Mouse (Mus musculus) urinary bladder, postnatal 14 days (tissue): ENCODE results near the gene Fbxl15.

Source experiments
- DNase-seq: peaks from one replicate; pipeline ENCODE4 v3.0.0; 2021; ENCODE audit warnings: low spot score

Fbxl15 gene

DNA sequence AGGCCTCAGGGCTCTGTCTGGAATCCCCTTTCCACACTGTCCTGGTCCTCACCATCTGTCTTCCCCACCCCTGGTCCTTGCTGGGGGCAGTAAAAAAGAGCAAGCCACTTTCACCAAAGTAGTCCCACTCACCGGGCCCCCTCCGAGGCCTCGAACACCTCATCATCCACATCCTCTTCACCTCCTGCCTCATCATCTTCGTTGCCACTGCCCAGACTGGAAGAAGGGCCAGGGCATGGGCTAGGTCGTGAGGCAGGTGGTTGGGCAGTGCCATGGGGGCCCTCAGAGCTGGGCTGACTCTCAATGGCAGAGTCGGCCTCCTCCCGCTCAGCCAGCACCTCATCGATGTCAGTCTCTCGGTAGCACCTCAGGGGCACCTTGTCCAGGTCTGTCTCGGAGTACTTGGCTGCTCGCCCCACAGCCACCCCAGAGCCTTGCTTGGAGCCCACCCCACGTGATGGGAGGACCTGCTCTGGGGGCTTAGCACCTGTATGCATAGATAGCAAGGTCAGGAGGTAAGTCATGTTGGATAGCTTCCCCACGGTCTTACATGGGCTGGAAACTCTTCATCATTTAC lies 4.9 kb upstream of the Fbxl15 start:
- no peak for DNase-seq

DNA sequence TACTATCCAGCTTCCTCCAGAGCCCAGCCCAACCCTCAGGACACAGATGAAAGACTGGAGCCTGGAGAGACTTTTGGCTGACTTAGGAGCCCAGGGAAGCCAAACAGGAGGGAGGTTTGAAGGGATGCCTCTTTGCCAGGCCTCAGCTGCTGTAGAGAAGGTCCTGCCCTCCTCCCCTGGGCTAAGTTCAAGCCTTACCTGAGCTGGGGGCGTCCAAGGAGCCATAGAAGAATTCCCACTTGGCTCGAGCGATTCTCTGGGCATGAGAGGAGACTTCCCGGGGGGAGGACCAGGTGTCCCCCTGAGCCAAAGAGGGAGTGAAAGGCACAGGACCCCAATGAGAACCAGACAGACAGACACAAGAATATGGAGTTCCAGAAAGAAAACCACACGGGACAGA lies 4.3 kb upstream of the Fbxl15 start:
- DNase-seq = no peak

DNA sequence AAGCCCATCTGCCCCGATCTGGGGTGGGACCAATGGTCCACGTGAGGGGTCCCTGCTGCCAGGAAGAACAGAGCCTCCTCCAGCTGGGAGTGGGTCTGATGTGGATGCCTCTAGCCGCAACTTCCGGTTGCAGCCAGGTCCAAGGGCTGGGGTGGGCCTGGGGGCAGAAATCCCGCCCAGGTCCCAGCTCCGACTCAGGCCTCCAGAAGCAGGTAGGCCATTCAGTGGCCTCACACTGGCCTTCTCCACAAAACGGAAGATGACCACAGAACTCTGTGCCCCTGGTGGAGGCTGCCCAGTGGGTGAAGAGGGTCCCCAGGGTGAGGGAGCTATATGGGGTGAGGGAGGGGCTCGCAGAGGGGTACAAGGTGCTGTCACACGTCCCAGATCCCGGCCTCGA lies 3.6 kb upstream of the Fbxl15 start:
- DNase-seq = no peak

- DNase-seq = no peak
Observed at GRCm38 (mm10) chr19:46324918-46325317, 3.1 kb upstream of the Fbxl15 start.

- DNase-seq = no peak
Observed at GRCm38 (mm10) chr19:46326019-46326755, 1.8 kb upstream of the Fbxl15 start.

DNA sequence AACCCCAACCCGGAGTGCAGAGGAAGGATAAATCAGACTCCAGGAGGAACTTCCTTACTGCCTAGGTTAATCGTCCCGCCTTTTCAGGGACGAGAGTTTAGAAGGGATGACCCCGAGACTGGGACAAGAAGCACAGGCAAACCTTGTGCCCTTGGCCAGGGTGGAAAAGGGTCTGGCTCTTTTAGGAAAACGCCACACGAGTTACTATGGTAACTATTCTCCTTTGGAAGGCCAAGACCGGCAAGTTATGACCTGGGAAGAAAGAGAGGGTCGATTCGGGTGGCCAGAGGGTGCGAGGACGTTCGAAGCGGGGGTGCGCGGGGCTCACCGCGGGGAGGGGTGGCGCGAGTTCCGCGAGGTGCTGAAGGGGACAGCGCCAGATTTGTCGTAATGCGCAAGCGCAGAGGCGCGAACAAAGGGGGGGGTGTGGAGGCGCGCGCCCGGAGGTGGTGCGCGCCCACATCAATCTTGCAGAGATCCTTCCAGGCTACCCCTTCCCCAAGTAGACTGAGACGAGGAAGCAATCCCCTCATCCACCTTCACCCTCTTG lies 1.2 kb upstream of the Fbxl15 start, which contains the start of gene Psd:
Gene Psd, minus strand, starts transcription at position 401 of the 550 bp plus-strand sequence.
- no peak for DNase-seq

DNA sequence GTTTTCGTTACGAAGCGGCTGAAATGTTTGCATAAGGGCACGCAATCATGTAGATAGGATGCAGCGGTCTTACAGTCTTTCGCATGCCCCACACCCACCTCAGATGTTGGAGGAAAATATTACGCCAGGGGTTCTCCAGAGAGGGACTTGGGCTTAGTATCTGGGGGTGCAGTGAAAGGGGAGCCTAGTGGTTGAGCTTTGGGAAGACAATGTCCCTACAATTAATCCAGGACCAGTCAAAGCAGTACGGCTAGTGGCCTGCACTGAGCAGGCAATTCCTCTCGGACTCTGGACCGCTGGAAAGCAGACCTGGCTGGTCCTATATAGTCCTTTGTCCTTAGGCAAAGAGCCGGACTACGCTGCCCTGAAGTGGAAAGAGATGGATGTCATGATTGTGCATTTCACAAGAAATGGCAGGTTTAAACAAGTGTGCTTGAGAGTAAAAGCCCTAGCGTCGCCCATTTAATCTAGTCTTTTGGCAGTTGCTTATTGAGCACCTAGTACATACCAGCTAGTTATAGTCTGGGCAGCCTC lies 386 bp upstream of the Fbxl15 start:
- no peak for DNase-seq

- no peak for DNase-seq
Observed at GRCm38 (mm10) chr19:46329031-46329641, 1.2 kb downstream of the Fbxl15 start.

DNA sequence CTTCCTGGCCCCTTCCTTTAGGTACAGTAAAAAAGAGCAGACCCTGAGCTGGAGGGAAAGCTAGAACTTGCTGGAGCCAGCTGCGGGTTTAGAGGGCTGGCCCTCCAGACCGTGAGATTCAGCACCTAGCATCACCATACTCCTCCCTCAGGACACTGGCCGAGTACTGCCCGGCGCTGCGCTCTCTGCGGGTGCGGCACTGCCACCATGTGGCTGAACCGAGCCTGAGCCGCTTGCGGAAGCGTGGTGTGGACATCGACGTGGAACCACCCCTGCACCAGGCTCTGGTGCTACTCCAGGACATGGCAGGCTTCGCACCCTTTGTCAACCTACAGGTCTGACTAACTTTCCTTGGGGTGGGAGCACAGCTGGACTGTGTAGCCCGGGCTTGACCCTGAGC lies 2.0 kb downstream of the Fbxl15 start:
- DNase-seq = peak; percentile 89

- DNase-seq = no peak
Observed at GRCm38 (mm10) chr19:46330696-46331095, 2.7 kb downstream of the Fbxl15 start.

DNA sequence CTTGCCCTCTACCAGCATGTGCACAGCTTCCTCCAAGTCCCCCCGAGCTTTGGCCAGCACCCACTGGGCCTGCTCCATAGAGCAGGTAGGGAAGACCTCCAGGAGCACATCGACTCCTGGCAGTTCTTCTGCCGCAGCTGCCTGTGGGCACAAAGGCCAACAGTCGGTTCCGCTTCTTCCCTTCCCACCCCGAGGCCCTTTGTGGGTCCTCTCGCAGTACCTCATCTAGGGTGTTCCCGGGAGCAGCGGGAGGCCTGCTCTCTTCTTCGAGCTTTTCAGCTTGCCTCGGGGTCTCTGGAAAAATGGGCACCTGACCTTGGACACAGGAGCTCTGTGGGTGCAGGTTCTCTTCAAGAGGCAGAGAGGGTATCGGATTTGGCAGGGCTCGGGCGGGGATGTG lies 3.3 kb downstream of the Fbxl15 start:
- DNase-seq = no peak

DNA sequence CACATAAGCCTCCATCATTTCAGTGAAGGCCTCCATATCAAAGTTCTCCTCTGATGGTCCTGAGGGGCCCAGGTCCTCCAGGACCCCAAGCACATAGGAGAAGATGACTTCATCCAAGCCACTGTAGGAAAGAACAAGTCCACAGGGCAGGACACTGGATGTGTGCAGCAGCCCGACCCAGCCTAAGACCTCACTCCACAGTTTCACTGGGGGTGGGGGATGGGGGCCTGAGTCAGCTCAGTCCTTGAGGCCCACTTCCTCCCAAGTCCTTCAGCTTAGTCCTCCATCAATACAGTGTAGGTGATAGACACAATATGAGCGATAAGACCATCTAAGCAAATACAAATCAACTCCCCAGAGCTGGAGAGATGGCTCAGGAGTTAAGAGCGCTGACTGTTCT lies 4.0 kb downstream of the Fbxl15 start:
- no peak for DNase-seq

- no peak for DNase-seq
Observed at GRCm38 (mm10) chr19:46332721-46333339, 4.8 kb downstream of the Fbxl15 start.

- DNase-seq = no peak
Observed at GRCm38 (mm10) chr19:46333906-46334305, 5.9 kb downstream of the Fbxl15 start.

DNA sequence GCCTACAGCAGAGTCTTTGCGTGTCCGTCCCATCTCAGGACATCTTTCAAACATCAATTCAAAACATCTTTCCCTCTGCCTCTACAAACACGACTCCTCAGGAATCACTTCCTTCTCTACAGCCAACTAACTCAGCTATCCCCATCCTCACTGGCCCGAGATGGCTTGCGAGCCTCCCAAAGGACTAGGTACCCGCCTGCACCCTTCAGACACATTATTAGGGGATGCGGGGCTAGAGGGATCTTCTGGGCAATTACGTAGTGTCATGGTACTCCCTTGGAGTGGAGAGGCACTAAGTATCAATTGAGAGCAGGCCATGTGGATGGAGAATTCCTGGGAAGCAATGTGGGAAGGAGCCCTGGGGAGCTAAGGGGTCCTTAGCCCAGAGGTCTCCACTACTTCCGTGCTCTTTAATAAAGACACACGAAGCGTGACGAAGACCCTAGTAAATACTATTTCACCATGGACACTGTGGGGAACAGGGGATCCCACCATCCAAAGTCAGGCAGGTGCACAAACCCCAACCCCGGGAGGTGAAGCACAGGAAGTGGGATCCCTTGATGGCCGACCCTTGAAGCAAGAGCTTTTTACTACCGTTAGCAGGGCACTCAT lies 9.8 kb downstream of the Fbxl15 start:
- DNase-seq = no peak

DNA sequence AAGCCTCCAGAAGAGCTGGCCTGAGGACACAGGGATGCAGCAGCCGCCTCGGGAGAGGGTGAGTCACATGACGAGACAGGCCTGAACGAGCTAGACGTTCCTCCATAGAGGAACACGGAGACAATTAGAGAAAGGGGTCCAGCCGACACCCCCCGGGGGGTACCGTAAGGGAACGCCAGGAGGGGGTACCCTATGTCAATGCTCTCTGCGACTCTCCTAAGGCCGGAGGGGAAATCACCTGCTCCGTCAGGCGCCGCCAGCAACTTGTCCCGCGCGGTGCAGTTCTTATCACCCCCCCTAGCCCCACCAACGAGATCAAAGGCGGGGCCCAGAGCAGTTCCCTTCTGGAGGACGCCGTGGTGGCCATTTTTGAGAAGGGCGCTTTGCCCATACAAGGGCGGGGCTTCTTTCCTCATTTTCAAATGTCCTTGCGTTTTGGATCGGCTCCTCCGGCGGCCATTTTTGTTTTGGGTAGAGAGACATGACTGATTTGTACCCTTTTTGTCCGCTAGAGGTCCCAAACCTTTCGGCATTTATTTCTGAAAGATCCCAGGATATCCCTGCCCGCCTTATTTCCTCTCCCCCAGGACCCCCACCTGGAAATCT lies 10.4 kb downstream of the Fbxl15 start, which contains the start of gene Cuedc2:
Gene Cuedc2, minus strand, starts transcription at position 372 of the 606 bp plus-strand sequence.
- DNase-seq = peak; percentile 97

- DNase-seq = no peak
Observed at GRCm38 (mm10) chr19:46338942-46339286, 10.9 kb downstream of the Fbxl15 start.

DNA sequence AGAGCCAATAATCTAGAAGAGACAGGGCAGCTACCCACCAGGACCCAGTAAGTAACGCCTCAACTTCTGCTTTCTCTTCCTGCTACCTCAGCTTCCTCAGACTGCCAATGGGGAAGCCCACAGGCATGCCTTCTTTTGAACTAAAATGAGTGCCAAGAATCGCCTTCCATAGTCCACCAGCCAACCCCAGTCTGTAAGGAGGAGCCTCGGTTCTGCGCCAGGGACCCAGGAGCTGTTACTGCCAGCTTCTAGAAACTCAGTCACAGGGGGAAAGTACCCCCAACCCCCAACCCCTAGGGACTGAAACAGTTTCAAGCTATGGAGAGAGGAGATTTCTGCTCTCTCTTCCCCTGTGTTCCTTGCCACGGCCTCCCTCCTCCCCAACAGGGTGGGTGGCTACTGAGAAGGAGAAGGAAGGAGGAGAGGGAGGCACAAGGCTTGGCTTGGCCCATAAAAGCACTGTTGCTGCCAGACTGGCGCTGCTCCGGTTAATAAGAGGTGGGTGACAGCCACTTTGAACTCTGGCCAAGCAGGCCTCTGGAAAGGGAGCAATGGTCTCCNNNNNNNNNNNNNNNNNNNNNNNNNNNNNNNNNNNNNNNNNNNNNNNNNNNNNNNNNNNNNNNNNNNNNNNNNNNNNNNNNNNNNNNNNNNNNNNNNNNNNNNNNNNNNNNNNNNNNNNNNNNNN lies 11.4 kb downstream of the Fbxl15 start:
- no peak for DNase-seq

- DNase-seq = no peak
Observed at GRCm38 (mm10) chr19:46344710-46345419, 16.9 kb downstream of the Fbxl15 start.

- no peak for DNase-seq
Observed at GRCm38 (mm10) chr19:46347146-46347545, 19.2 kb downstream of the Fbxl15 start.
